Mouse (Mus musculus): ENCODE results near the gene Pacrg. TPM values are rescaled to one million over a fixed set of nuclear protein-coding genes. Genes with fewer than 3 reads are reported as not detected.

Pacrg gene
- polyA plus RNA-seq, 1 experiment from 2014 or later, result 8.9 TPM

DNA sequence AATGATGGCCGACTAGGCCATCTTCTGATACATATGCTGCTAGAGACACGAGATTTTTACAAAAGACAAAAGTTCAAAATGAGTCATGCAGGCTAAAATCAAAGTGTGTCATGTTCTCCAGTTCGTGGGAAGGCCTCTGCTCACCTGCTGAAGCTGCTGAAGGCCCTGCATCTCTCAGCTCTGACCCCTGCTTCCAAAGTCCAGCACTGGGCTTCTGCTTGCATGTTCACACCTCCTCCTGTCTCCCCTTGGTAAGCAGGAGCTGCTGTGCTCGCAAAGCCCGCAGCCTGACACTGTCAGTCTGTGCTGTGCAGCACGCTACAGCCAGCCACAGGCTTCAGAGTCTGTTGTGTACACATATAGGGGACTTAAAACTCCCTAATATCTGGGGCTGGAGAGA lies 225.4 kb downstream of the Pacrg start:
- no peaks in the 10 kb centered on the region for H3K9me3 ChIP-seq
- H3K27ac ChIP-seq, result no peak overlapping the region
- WGBS, result 90% methylated on average over 6 of the region's 6 CpGs
- H3K27me3 ChIP-seq, result no peaks in the 10 kb centered on the region
- H3K4me3 ChIP-seq (replicated peaks), result no peak overlapping the region
- no peak overlapping the region for H3K9ac ChIP-seq (replicated peaks)
- no peaks in the 10 kb centered on the region for H3K36me3 ChIP-seq
- no peak overlapping the region for H3K4me2 ChIP-seq (replicated peaks)
- ATAC-seq, result no peak
- no peaks in the 10 kb centered on the region for H3K4me1 ChIP-seq (replicated peaks)

DNA sequence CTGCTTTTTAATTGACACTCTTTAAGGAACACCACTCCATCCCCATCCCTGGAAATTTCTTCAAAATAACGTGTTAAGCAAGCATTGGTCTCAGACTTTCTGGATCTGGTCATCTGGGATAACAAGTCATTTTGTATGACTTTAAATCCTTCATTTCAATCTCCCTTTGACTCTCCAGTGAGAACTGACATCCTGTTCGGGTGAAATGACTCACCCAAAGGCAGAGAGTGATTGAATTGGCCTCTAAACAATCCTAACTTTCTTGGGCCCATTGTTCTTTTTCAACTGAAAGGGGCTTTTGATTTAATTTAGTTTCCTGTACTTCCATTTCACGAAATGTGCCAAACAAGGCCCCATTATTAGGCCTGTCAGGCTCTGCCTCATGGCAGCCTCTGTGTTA lies 228.5 kb downstream of the Pacrg start:
- Histone ChIP-seq H3K4me1 (replicated peaks) (no peaks in the 10 kb centered on the region), H3K36me3 (no peaks in the 10 kb centered on the region), H3K4me3 (replicated peaks) (no peak overlapping the region), H3K4me2 (replicated peaks) (no peak overlapping the region), H3K27ac (no peak overlapping the region), H3K9me3 (no peaks in the 10 kb centered on the region), H3K9ac (replicated peaks) (no peak overlapping the region), H3K27me3 (no peaks in the 10 kb centered on the region)
- ATAC-seq, result no peak
- WGBS, result 29% methylated on average over 3 of the region's 3 CpGs

DNA sequence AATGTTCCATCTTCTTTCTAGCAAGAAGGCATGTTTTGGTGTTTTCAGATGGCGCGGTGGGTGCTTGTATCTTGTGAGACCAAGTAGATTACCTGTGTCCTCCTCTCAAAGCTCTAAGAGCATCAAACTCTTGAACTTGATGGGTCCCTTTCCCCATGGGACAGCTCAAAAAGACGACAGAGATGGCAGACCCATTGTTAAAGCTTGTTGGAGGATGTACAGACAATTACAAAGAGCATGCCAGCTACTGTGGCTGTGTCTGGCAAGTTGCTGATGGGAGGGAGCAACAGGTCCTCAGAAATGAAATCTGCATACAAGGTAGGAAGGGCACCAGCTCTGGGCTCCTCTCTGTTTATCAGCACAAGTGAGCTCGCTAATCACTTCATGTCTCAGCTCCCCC lies 232.0 kb downstream of the Pacrg start:
- H3K4me2 ChIP-seq (replicated peaks), result no peak overlapping the region
- no peaks in the 10 kb centered on the region for H3K27me3 ChIP-seq
- WGBS, result 83% methylated on average over 4 of the region's 4 CpGs
- no peaks in the 10 kb centered on the region for H3K4me1 ChIP-seq (replicated peaks)
- no peak overlapping the region for H3K4me3 ChIP-seq (replicated peaks)
- ATAC-seq, result no peak
- H3K27ac ChIP-seq, result no peak overlapping the region
- H3K9ac ChIP-seq (replicated peaks), result no peak overlapping the region
- H3K9me3 ChIP-seq, result no peaks in the 10 kb centered on the region
- no peaks in the 10 kb centered on the region for H3K36me3 ChIP-seq

- Histone ChIP-seq H3K27me3 (no peaks in the 10 kb centered on the region), H3K9ac (replicated peaks) (no peak overlapping the region), H3K4me3 (replicated peaks) (no peak overlapping the region), H3K4me2 (replicated peaks) (no peak overlapping the region), H3K9me3 (no peaks in the 10 kb centered on the region), H3K27ac (no peak overlapping the region), H3K4me1 (replicated peaks) (no peaks in the 10 kb centered on the region), H3K36me3 (no peaks in the 10 kb centered on the region)
- no peak for ATAC-seq
- 66% methylated on average over 3 of the region's 3 CpGs for WGBS
Observed at GRCm38 (mm10) chr17:10606090-10606489, 234.0 kb downstream of the Pacrg start.

DNA sequence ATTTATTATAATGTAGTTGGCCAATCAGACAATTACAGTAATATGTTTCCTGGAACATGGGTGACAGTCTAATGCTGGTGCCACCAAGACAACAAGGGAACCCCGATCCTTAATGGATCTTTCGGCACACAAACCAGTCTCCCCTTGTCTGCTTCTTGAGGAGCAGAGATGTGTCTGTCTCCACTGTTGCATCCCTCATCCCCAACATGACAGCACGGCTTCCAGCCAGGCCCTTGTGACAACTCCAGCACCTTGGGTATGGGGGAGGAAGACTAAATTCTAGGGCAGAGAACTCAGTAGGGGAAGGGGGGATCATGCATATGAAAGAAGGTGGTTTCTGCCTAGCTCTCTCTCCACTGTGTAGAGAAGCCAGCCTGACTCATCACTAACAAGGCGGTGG lies 242.4 kb downstream of the Pacrg start:
- Histone ChIP-seq H3K36me3 (no peaks in the 10 kb centered on the region), H3K9me3 (no peaks in the 10 kb centered on the region), H3K27ac (no peak overlapping the region), H3K27me3 (no peaks in the 10 kb centered on the region), H3K4me3 (replicated peaks) (no peak overlapping the region), H3K4me2 (replicated peaks) (no peak overlapping the region), H3K4me1 (replicated peaks) (no peaks in the 10 kb centered on the region), H3K9ac (replicated peaks) (no peak overlapping the region)
- 96% methylated on average over 4 of the region's 4 CpGs for WGBS
- ATAC-seq, result no peak

GRCm38 (mm10) chr17:10589604-10590003 lies 250.5 kb downstream of the Pacrg start:
- 67% methylated on average over 7 of the region's 7 CpGs for WGBS
- Histone ChIP-seq H3K27me3 (no peaks in the 10 kb centered on the region), H3K36me3 (no peaks in the 10 kb centered on the region), H3K9ac (replicated peaks) (no peak overlapping the region), H3K4me1 (replicated peaks) (no peaks in the 10 kb centered on the region), H3K9me3 (no peaks in the 10 kb centered on the region), H3K4me3 (replicated peaks) (no peak overlapping the region), H3K4me2 (replicated peaks) (no peak overlapping the region), H3K27ac (no peak overlapping the region)
- ATAC-seq, result no peak

DNA sequence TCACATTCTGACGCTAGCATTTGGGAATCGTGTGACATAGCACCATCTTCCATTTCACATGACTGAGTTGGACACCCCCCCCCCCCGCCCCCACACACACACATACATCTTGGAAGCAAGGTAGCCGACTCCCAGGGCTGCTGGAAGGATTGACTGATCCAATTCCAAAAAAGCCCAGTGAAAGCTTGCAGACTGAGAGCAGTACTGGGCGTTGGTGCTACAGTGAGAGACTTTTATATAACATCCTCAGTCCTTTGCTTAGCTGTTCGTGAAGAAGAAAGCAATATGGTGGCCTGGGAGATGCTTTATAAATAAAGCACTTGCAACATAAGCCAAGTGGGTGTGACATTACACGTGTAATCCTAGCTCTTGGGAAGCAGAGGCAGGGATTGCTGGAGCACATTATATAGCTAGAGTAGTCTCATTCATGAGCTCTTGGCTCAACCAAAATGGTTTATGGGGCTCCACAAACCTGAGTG lies 251.2 kb downstream of the Pacrg start:
- Histone ChIP-seq H3K27me3 (no peaks in the 10 kb centered on the region), H3K27ac (no peak overlapping the region), H3K9ac (replicated peaks) (no peak overlapping the region), H3K4me1 (replicated peaks) (no peaks in the 10 kb centered on the region), H3K4me2 (replicated peaks) (no peak overlapping the region), H3K9me3 (no peaks in the 10 kb centered on the region), H3K36me3 (no peaks in the 10 kb centered on the region), H3K4me3 (replicated peaks) (no peak overlapping the region)
- 89% methylated on average over 7 of the region's 7 CpGs for WGBS
- ATAC-seq, result no peak

GRCm38 (mm10) chr17:10583301-10583700 lies 256.8 kb downstream of the Pacrg start:
- Histone ChIP-seq H3K36me3 (no peaks in the 10 kb centered on the region), H3K27me3 (no peaks in the 10 kb centered on the region), H3K4me1 (replicated peaks) (peaks cover 6% of the 10 kb centered on the region; the same call in 1 of the 2 replicates), H3K27ac (no peak overlapping the region), H3K9me3 (no peaks in the 10 kb centered on the region), H3K4me3 (replicated peaks) (no peak overlapping the region), H3K4me2 (replicated peaks) (no peak overlapping the region), H3K9ac (replicated peaks) (no peak overlapping the region)
- WGBS, result 35% methylated on average over 3 of the region's 3 CpGs
- no peak for ATAC-seq

- 76% methylated on average over 7 of the region's 7 CpGs for WGBS
- Histone ChIP-seq H3K9me3 (no peaks in the 10 kb centered on the region), H3K27me3 (no peaks in the 10 kb centered on the region), H3K4me2 (replicated peaks) (no peak overlapping the region), H3K27ac (no peak overlapping the region), H3K4me1 (replicated peaks) (no peaks in the 10 kb centered on the region), H3K4me3 (replicated peaks) (no peak overlapping the region), H3K9ac (replicated peaks) (no peak overlapping the region), H3K36me3 (no peaks in the 10 kb centered on the region)
- no peak for ATAC-seq
Observed at GRCm38 (mm10) chr17:10575306-10575705, 264.8 kb downstream of the Pacrg start.

GRCm38 (mm10) chr17:10572436-10572835 lies 267.7 kb downstream of the Pacrg start:
- H3K4me2 ChIP-seq (replicated peaks), result no peak overlapping the region
- H3K27me3 ChIP-seq, result no peaks in the 10 kb centered on the region
- no peak overlapping the region for H3K4me3 ChIP-seq (replicated peaks)
- no peak for ATAC-seq
- H3K27ac ChIP-seq, result no peak overlapping the region
- no peaks in the 10 kb centered on the region for H3K4me1 ChIP-seq (replicated peaks)
- H3K36me3 ChIP-seq, result no peaks in the 10 kb centered on the region
- WGBS, result 88% methylated on average over 4 of the region's 4 CpGs
- H3K9me3 ChIP-seq, result no peaks in the 10 kb centered on the region
- H3K9ac ChIP-seq (replicated peaks), result no peak overlapping the region

DNA sequence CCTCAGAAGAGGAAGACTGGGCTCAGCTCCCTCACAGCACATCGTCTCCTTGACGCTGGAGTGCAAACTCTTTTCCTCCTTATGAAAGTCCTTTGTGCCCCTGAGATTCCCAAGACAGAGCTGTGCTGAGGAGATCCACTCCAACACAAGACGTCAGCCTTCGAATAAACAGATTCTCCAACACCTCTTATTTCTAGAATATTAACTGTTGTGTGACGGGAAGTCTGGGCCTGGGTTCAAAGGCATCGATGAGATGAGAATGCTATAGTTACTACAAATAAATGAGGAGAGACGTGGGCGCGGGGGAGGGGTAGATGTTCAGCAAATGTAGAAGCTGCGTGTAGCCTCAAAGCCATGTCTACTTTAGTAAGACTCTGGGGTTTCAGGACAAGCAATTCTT lies 270.8 kb downstream of the Pacrg start:
- no peaks in the 10 kb centered on the region for H3K9me3 ChIP-seq
- no peak overlapping the region for H3K4me3 ChIP-seq (replicated peaks)
- H3K4me1 ChIP-seq (replicated peaks), result no peaks in the 10 kb centered on the region
- H3K27ac ChIP-seq, result no peak overlapping the region
- no peaks in the 10 kb centered on the region for H3K36me3 ChIP-seq
- no peak for ATAC-seq
- no peak overlapping the region for H3K4me2 ChIP-seq (replicated peaks)
- H3K27me3 ChIP-seq, result no peaks in the 10 kb centered on the region
- no peak overlapping the region for H3K9ac ChIP-seq (replicated peaks)
- WGBS, result 91% methylated on average over 10 of the region's 10 CpGs

DNA sequence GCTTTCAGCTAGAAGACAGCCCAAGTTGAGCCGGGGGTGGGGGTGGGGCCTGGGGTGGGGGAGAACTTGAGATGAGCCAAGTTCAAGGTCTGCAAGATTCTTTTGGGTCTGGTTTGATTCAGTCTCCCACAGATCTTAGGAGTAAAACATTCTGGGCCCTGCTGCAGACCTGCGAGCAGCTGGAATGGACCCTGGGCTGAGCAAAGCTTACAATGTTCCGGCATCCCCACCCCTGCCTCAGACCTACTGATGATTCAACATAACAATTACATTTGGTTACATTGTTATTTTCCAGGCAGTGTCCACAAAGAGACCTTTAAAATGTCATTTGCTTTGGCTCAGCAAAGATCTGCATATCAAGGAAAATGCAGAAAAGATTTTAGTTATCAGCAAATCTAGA lies 272.7 kb downstream of the Pacrg start:
- no peaks in the 10 kb centered on the region for H3K9me3 ChIP-seq
- 96% methylated on average over 3 of the region's 3 CpGs for WGBS
- no peak for ATAC-seq
- no peak overlapping the region for H3K9ac ChIP-seq (replicated peaks)
- H3K4me1 ChIP-seq (replicated peaks), result no peaks in the 10 kb centered on the region
- no peaks in the 10 kb centered on the region for H3K27me3 ChIP-seq
- H3K27ac ChIP-seq, result no peak overlapping the region
- no peak overlapping the region for H3K4me3 ChIP-seq (replicated peaks)
- no peaks in the 10 kb centered on the region for H3K36me3 ChIP-seq
- H3K4me2 ChIP-seq (replicated peaks), result no peak overlapping the region

DNA sequence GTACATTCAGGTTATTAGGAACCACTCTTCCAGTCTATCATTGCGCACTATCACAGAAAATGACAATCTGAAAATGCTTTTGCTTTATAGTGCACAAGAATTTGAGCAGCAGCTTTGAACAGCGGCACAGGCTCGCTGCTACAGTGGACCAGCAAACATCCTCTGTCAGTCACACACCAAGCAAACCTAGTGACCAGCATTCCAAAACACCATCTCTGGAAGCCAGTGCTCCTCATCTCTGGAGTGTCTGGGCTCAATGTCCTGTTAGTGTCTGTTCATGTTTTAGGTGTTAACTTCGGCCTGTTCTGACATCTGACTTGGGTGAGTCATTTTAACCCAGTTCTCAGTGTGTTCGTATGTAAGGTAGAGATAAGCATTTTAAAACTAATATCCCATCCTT lies 275.9 kb downstream of the Pacrg start:
- no peak for ATAC-seq
- Histone ChIP-seq H3K4me3 (replicated peaks) (no peak overlapping the region), H3K9ac (replicated peaks) (no peak overlapping the region), H3K9me3 (no peaks in the 10 kb centered on the region), H3K4me2 (replicated peaks) (no peak overlapping the region), H3K36me3 (no peaks in the 10 kb centered on the region), H3K27me3 (no peaks in the 10 kb centered on the region), H3K27ac (no peak overlapping the region), H3K4me1 (replicated peaks) (peaks cover 8% of the 10 kb centered on the region; the same call in 1 of the 2 replicates)
- WGBS, result 97% methylated on average over 5 of the region's 5 CpGs
